Mouse (Mus musculus): ENCODE data around the gene Sdsl. TPM values are rescaled to one million over a fixed set of nuclear protein-coding genes. Genes with fewer than 3 reads are reported as not detected.

Gene Sdsl
- polyA plus RNA-seq, 1 experiment from 2014 or later, result 2.3 TPM

DNA sequence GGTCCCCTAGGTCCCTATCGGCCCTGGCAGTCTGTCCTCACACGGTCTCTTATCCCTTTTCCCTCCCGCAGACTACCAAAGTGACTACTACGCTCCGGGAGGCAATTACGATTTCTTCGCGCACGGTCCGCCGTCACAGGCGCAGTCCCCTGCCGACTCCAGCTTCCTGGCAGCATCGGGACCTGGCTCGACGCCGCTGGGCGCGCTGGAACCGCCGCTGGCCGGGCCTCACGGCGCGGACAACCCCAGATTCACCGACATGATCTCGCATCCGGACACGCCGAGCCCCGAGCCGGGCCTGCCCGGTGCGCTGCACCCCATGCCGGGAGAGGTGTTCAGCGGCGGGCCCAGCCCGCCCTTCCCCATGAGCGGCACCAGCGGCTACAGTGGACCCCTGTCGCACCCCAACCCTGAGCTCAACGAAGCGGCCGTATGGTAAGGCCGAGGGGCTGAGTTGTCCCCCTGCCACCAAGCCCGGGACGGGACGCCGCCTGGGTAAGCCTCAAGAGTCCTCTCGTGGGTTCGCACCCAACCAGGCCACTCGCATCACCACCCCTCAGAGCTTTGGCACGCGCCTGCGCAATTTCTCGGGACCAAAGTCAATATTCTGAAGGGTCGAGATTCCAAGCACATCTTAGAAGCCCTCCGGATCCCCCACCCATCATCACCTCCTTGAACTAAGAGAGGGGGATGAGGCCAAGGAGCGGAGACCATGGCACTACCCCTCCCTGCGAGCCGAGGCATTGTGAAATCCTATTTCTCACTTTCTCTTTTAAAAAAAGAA lies 32.5 kb downstream of the Sdsl start:
- Histone ChIP-seq H3K9me3 (no peaks in the 10 kb centered on the region), H3K27ac (no peak overlapping the region), H3K4me2 (replicated peaks) (peak overlapping the region; percentile 58), H3K4me3 (peak overlapping the region; percentile 36), H3K27me3 (peaks cover 95% of the 10 kb centered on the region), H3K36me3 (no peaks in the 10 kb centered on the region), H3K9ac (peak overlapping the region; percentile 39; the same call in 1 of the 2 replicates), H3K4me1 (peaks cover 25% of the 10 kb centered on the region)
- 1% methylated on average over 60 of the region's 61 CpGs for WGBS
- ATAC-seq (ENCODE audit: low FRiP score, low read depth), result no peak

DNA sequence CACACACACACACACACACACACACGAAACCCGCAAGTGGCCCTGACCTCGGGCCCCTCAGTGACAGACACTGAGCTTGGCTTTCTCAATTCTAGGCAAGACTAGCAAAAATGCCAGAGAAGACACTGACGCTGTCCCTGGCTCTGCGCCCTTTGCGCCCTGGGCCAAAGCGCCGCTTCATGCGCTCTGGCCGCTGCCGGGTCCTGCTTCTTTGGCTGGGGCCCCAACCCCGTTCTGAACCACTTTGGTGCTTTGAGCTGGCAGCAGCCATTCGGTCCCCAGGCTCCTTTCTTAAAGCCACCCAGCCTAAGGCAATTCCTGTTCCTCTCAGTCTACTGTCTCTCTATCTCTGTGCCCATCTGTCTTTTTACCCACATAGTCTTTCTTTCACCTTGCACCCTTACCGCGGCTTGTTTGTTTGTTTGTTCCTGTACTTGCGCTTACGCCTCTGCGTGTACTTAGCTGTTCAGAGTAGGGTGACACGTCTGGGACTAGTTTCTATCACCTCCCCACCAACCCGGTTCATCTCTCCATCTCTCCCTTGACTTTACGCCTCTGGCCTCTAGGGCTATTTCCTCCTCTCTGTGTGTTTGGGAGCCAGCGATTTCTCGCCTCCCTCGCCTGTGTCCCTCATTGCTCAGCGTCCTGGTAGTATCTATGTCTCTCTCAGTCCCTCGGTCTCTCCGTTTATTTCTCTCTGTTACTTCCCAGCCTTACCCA lies 33.5 kb downstream of the Sdsl start:
- H3K4me3 ChIP-seq, result no peak overlapping the region
- no peak for ATAC-seq (ENCODE audit: low FRiP score, low read depth)
- peaks cover 95% of the 10 kb centered on the region for H3K27me3 ChIP-seq
- H3K4me1 ChIP-seq, result peaks cover 25% of the 10 kb centered on the region
- H3K27ac ChIP-seq, result no peak overlapping the region
- no peak overlapping the region for H3K9ac ChIP-seq
- WGBS, result under 1% methylated on average over 27 of the region's 27 CpGs
- no peaks in the 10 kb centered on the region for H3K9me3 ChIP-seq
- no peaks in the 10 kb centered on the region for H3K36me3 ChIP-seq
- H3K4me2 ChIP-seq (replicated peaks), result no peak overlapping the region; the same call in 1 of the 2 replicates

GRCm38 (mm10) chr5:120438469-120438868 lies 34.1 kb downstream of the Sdsl start:
- ATAC-seq (ENCODE audit: low FRiP score, low read depth), result no peak
- H3K4me2 ChIP-seq (replicated peaks), result 0 out of 2 replicates have a peak overlapping the region, but pooled peaks have one; percentile 35

GRCm38 (mm10) chr5:120437986-120438385 lies 34.6 kb downstream of the Sdsl start:
- WGBS, result under 1% methylated on average over 33 of the region's 33 CpGs
- Histone ChIP-seq H3K4me3 (peak overlapping the region; percentile 22), H3K27ac (no peak overlapping the region), H3K9ac (no peak overlapping the region), H3K9me3 (no peaks in the 10 kb centered on the region), H3K27me3 (peaks cover 96% of the 10 kb centered on the region), H3K4me2 (replicated peaks) (0 out of 2 replicates have a peak overlapping the region, but pooled peaks have one; percentile 35), H3K4me1 (peaks cover 25% of the 10 kb centered on the region), H3K36me3 (no peaks in the 10 kb centered on the region)
- ATAC-seq (ENCODE audit: low FRiP score, low read depth), result no peak

More at GRCm38 (mm10) chr5:120438469-120438868, 34.1 kb downstream of the Sdsl start:
- Histone ChIP-seq H3K4me3 (no peak overlapping the region), H3K4me1 (peaks cover 25% of the 10 kb centered on the region), H3K9me3 (no peaks in the 10 kb centered on the region), H3K27me3 (peaks cover 96% of the 10 kb centered on the region), H3K27ac (no peak overlapping the region), H3K9ac (no peak overlapping the region), H3K36me3 (no peaks in the 10 kb centered on the region)
- under 1% methylated on average over 13 of the region's 13 CpGs for WGBS

DNA sequence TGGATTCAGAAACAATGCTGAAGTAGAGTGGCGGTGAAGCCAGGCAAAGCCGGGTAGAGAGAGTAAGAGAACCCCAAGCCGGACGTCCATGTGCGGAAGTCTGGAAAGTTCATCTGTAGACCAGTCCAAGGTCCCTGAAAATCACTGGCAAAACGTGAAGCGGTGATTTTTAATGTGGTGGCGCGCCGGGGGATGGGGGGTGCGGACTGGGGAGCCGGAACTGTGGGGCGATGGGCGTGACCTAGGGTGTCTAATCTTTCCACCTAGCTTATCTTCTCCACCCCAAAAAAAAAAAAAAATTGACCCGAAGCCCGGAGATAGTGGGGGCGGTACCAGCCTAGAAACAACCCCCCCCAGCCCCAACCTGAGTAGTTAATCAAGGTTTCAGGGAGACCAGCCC lies 35.1 kb downstream of the Sdsl start:
- WGBS, result under 1% methylated on average over 17 of the region's 17 CpGs
- H3K27me3 ChIP-seq, result peaks cover 96% of the 10 kb centered on the region

GRCm38 (mm10) chr5:120436885-120437495 lies 35.6 kb downstream of the Sdsl start:
- Histone ChIP-seq H3K4me2 (replicated peaks) (no peak overlapping the region), H3K27me3 (peaks cover 96% of the 10 kb centered on the region), H3K4me3 (no peak overlapping the region), H3K36me3 (no peaks in the 10 kb centered on the region), H3K27ac (no peak overlapping the region), H3K9me3 (no peaks in the 10 kb centered on the region), H3K4me1 (peaks cover 29% of the 10 kb centered on the region), H3K9ac (no peak overlapping the region)
- ATAC-seq (ENCODE audit: low FRiP score, low read depth), result no peak
- WGBS, result under 1% methylated on average over 18 of the region's 18 CpGs

More for the DNA sequence above, 35.1 kb downstream of the Sdsl start:
- Histone ChIP-seq H3K4me3 (0 out of 2 replicates have a peak overlapping the region, but pooled peaks have one; percentile 22), H3K9me3 (no peaks in the 10 kb centered on the region), H3K27ac (no peak overlapping the region), H3K9ac (no peak overlapping the region), H3K4me2 (replicated peaks) (no peak overlapping the region), H3K36me3 (no peaks in the 10 kb centered on the region), H3K4me1 (peaks cover 25% of the 10 kb centered on the region)
- no peak for ATAC-seq (ENCODE audit: low FRiP score, low read depth)

DNA sequence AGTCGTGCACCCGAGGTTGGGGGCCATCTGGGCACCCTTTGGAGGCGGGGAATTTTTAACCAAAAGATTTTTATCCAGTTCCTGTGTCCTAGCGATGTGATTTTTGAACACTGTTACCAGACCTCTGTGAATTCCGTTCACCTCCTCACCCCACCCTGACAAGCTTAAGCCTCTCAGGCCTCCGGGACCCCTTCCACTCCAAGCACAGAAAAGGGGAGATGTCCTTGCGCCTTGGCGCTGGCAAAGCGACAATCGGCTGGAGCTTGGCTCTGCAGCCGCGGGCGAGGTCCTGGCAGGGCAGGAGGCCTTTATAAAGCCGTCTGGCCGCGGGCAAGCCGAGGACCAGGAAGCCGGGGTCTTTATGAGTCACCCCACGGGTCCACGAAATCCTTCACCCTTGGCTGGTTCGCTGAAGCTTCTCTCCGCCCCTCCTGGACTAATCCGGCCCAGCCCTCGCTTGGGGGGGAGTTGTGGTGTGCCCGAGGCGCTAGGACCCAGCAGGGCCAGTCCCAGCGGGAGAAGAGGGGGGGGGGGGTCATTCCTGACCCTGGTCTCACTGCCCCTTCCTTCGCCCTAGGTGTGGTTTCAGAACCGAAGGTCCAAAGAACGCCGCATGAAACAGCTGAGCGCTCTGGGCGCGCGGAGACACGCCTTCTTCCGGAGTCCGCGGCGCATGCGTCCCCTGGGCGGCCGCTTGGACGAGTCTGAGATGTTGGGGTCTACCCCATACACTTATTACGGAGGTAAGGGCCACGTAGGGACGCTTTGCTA lies 36.7 kb downstream of the Sdsl start:
- peak overlapping the region; percentile 38 for H3K4me3 ChIP-seq
- H3K27me3 ChIP-seq, result peaks cover 100% of the 10 kb centered on the region
- H3K36me3 ChIP-seq, result no peaks in the 10 kb centered on the region
- no peak overlapping the region for H3K27ac ChIP-seq
- ATAC-seq (ENCODE audit: low FRiP score, low read depth), result no peak; the same call in 1 of the 2 replicates
- peaks cover 33% of the 10 kb centered on the region for H3K4me1 ChIP-seq
- H3K9ac ChIP-seq, result no peak overlapping the region
- H3K4me2 ChIP-seq (replicated peaks), result peak overlapping the region; percentile 61
- H3K9me3 ChIP-seq, result no peaks in the 10 kb centered on the region
- under 1% methylated on average over 47 of the region's 47 CpGs for WGBS

DNA sequence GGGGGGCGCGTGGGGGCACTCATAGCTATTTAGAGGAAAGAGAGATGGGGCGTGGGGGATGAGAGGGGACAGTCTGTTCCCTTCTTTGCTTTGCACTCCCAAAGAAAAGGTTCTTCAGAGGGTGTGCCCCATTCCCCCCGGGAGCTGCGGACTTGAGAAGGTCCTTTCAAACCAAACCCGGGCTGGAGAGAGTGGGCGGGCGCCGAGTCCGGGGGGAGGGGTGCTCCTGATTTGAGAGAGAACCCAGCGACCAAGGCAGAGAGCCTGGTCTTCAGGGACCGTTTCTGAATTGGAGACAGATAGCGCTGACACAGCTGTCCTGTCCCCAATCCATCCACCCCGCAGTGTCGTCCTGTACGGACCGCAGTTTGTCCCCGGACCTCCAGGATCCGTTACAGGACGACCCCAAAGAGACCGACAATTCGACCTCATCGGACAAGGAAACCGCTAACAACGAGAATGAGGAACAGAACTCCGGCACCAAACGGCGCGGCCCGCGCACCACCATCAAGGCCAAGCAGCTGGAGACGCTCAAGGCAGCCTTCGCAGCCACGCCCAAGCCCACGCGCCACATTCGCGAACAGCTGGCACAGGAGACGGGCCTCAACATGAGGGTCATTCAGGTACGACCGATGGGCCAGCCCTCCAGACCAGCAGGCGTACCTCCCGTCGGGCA lies 37.5 kb downstream of the Sdsl start:
- ATAC-seq (ENCODE audit: low FRiP score, low read depth), result no peak
- Histone ChIP-seq H3K9ac (no peak overlapping the region), H3K36me3 (no peaks in the 10 kb centered on the region), H3K4me1 (peaks cover 30% of the 10 kb centered on the region), H3K4me3 (no peak overlapping the region), H3K4me2 (replicated peaks) (no peak overlapping the region; the same call in 1 of the 2 replicates), H3K9me3 (no peaks in the 10 kb centered on the region), H3K27me3 (peaks cover 99% of the 10 kb centered on the region), H3K27ac (no peak overlapping the region)
- WGBS, result under 1% methylated on average over 44 of the region's 44 CpGs

- no peaks in the 10 kb centered on the region for H3K9me3 ChIP-seq
- no peak overlapping the region for H3K9ac ChIP-seq
- no peak overlapping the region for H3K4me2 ChIP-seq (replicated peaks)
- no peak overlapping the region for H3K4me3 ChIP-seq
- 2% methylated on average over 21 of the region's 21 CpGs for WGBS
- H3K4me1 ChIP-seq, result peaks cover 25% of the 10 kb centered on the region
- ATAC-seq (ENCODE audit: low FRiP score, low read depth), result no peak
- no peak overlapping the region for H3K27ac ChIP-seq
- H3K36me3 ChIP-seq, result no peaks in the 10 kb centered on the region
- H3K27me3 ChIP-seq, result peaks cover 99% of the 10 kb centered on the region
Measured at GRCm38 (mm10) chr5:120434231-120434735, 38.3 kb downstream of the Sdsl start.

DNA sequence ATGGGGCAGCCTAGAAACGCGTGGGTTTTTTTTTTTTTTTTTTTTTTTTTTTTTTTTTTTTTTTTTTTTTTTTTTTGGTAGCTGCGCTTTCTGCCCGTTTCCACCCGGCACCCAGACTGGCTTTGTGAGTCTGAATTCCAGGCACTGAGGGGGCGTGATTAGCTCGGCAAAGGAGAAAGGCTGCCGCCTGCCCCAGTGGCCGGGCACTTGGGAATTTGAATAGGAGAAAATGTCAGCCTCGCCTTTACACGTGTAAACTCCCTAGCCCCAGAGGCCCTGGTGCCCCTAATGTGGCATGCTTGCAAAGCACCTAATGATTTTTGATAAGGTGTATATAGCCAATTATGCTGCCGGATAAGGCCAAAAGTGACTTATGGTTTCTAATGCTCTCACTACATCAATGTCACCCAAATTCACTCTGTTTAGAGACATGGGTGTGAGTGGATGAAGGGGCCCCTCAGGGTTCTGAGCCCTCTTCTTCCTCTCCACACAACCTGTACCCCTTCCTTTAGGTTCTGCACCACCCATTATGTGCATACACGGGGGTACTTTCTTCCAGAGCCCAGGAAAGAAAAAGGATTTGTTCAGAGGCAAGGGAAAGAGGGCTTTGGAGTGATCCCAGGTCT lies 39.4 kb downstream of the Sdsl start:
- ATAC-seq (ENCODE audit: low FRiP score, low read depth), result no peak
- no peaks in the 10 kb centered on the region for H3K9me3 ChIP-seq
- H3K36me3 ChIP-seq, result no peaks in the 10 kb centered on the region
- no peak overlapping the region for H3K4me2 ChIP-seq (replicated peaks)
- peaks cover 99% of the 10 kb centered on the region for H3K27me3 ChIP-seq
- H3K4me3 ChIP-seq, result no peak overlapping the region
- WGBS, result 3% methylated on average over 13 of the region's 13 CpGs
- peaks cover 25% of the 10 kb centered on the region for H3K4me1 ChIP-seq
- H3K9ac ChIP-seq, result no peak overlapping the region
- H3K27ac ChIP-seq, result no peak overlapping the region

Data from limb, embryonic 13.5 days (tissue).